Mouse (Mus musculus) megakaryocyte, embryonic 14.5 days (primary cell): ENCODE results near the gene Ehbp1.

ENCODE experiments used
- FLI1 ChIP-seq: IDR thresholded peaks from 2 replicates; pipeline ENCODE4 v1.6.1; 2012; ENCODE audit warnings: low read length, inconsistent platforms, mixed read lengths
- GATA1 ChIP-seq: IDR thresholded peaks from 3 replicates; pipeline ENCODE4 v1.6.1; 2012; ENCODE audit warnings: mixed read lengths, low read length, inconsistent platforms, borderline replicate concordance

- TF ChIP-seq FLI1 = no peak
- no peak for TF ChIP-seq GATA1
These were observed 70.2 kb downstream of the Ehbp1 start for GRCm38 (mm10) chr11:22271889-22272288.
